Mouse (Mus musculus) T-helper 17 cell (primary cell): Measurements from ENCODE around the gene Snrpg.

Experiments
- in situ Hi-C, 2 experiments: fragments of 300-600 bp; cut with MboI, MseI; formaldehyde crosslinking; loops; 1 replicate in 1 of 2; 2 replicates in 1 of 2; pipeline ENCODE4 v1.15.1; 2025; ENCODE audit warnings: high pct_unique_total_duplicates in 2 of 2

The Snrpg gene

GRCm38 (mm10) chr6:86396581-86397256 lies 25.6 kb downstream of the Snrpg start, which contains the start of gene Pcyox1:
TSS of gene Pcyox1 (minus strand) at chr6:86397154.
- in situ Hi-C loops, result loop anchor here (5.0 to 10.0 kb wide), 2 partner anchors 41 to 432 kb away; partner anchors contain the start of genes C87436 (in 1 of the 2) and Dusp11 (in 1 of the 2)

GRCm38 (mm10) chr6:86397257-86397980 lies 26.3 kb downstream of the Snrpg start:
- in situ Hi-C loops, result loop anchor here (5.0 to 10.0 kb wide), 2 partner anchors 40 to 433 kb away; partner anchors contain the start of genes C87436 (in 1 of the 2) and Dusp11 (in 1 of the 2)

GRCm38 (mm10) chr6:86398986-86399385 lies 27.9 kb downstream of the Snrpg start:
- in situ Hi-C loops, result loop anchor here (5.0 to 10.0 kb wide), 2 partner anchors 38 to 434 kb away; partner anchors contain the start of genes C87436 (in 1 of the 2) and Dusp11 (in 1 of the 2)

GRCm38 (mm10) chr6:86399995-86400394 lies 28.9 kb downstream of the Snrpg start:
- in situ Hi-C loops, result loop anchor here (5.0 to 25.0 kb wide), 4 partner anchors 33 to 1137 kb away; partner anchors contain the start of genes Arhgap25 (in 1 of the 2), C87436 (in 1 of the 2), Dusp11 (in 1 of the 2) and Fam136a (in 1 of the 2)

GRCm38 (mm10) chr6:86400972-86401371 lies 29.9 kb downstream of the Snrpg start:
- in situ Hi-C loops, result loop anchor here (5.0 to 25.0 kb wide), 2 partner anchors 34 to 1136 kb away; partner anchors contain the start of genes Arhgap25 (in 1 of the 2) and Fam136a (in 1 of the 2)

- in situ Hi-C loops, result loop anchor here (5.0 to 25.0 kb wide), 2 partner anchors 36 to 1134 kb away; partner anchors contain the start of genes Arhgap25 (in 1 of the 2) and Fam136a (in 1 of the 2)
These were observed 31.8 kb downstream of the Snrpg start for GRCm38 (mm10) chr6:86402681-86403607.

- in situ Hi-C loops, result loop anchor here (5.0 to 25.0 kb wide), 2 partner anchors 36 to 1134 kb away; partner anchors contain the start of genes Arhgap25 (in 1 of the 2) and Fam136a (in 1 of the 2)
These were observed 32.6 kb downstream of the Snrpg start for GRCm38 (mm10) chr6:86403728-86404099.

- in situ Hi-C loops, result loop anchor here (5.0 to 25.0 kb wide), 2 partner anchors 37 to 1133 kb away; partner anchors contain the start of genes Arhgap25 (in 1 of the 2) and Fam136a (in 1 of the 2)
These were observed 33.2 kb downstream of the Snrpg start, which contains the start of gene Tia1 for GRCm38 (mm10) chr6:86404100-86404861. TSS of gene Tia1 (plus strand) at chr6:86404219.

GRCm38 (mm10) chr6:86404996-86405395 lies 33.9 kb downstream of the Snrpg start:
- in situ Hi-C loops, result loop anchor here (5.0 to 25.0 kb wide), 2 partner anchors 38 to 1132 kb away; partner anchors contain the start of genes Arhgap25 (in 1 of the 2) and Fam136a (in 1 of the 2)

- in situ Hi-C loops, result loop anchor here in 1 of 2 experiments (25.0 kb wide), 1 partner anchor 1131 kb away; the partner anchor contains the start of gene Arhgap25
These were observed 35.2 kb downstream of the Snrpg start for GRCm38 (mm10) chr6:86406306-86406705.

- in situ Hi-C loops, result loop anchor here in 1 of 2 experiments (25.0 kb wide), 1 partner anchor 1119 kb away; the partner anchor contains the start of gene Arhgap25
These were observed 47.6 kb downstream of the Snrpg start for GRCm38 (mm10) chr6:86418711-86419110.

GRCm38 (mm10) chr6:86419239-86419638 lies 48.1 kb downstream of the Snrpg start:
- in situ Hi-C loops, result loop anchor here in 1 of 2 experiments (25.0 kb wide), 1 partner anchor 1118 kb away; the partner anchor contains the start of gene Arhgap25

GRCm38 (mm10) chr6:86420491-86420890 lies 49.4 kb downstream of the Snrpg start:
- in situ Hi-C loops, result loop anchor here in 1 of 2 experiments (25.0 kb wide), 1 partner anchor 1117 kb away; the partner anchor contains the start of gene Arhgap25

- in situ Hi-C loops, result no loop called here
These were observed 55.3 kb downstream of the Snrpg start, which contains the start of gene Gm44790 for GRCm38 (mm10) chr6:86426358-86426757. TSS of gene Gm44790 (plus strand) at chr6:86426658.
